Mouse (Mus musculus) brain, embryonic 18.5 days (tissue): ENCODE results near the gene Rnf144a.

Experiments
- DNase-seq: peaks from one replicate; pipeline ENCODE4 v3.0.0-alpha.2; 2012; ENCODE audit warnings: low read depth, low spot score

The Rnf144a gene

GRCm38 (mm10) chr12:26410443-26410842, 4.6 kb downstream of the Rnf144a start:
- DNase-seq = no peak

GRCm38 (mm10) chr12:26408707-26409106, 6.3 kb downstream of the Rnf144a start:
- DNase-seq = no peak

- DNase-seq = no peak
Observed at GRCm38 (mm10) chr12:26404781-26405702, 10.0 kb downstream of the Rnf144a start.

GRCm38 (mm10) chr12:26403372-26404125, 11.5 kb downstream of the Rnf144a start:
- no peak for DNase-seq

- no peak for DNase-seq
Observed at GRCm38 (mm10) chr12:26401696-26402470, 13.2 kb downstream of the Rnf144a start.

GRCm38 (mm10) chr12:26401254-26401653, 13.8 kb downstream of the Rnf144a start:
- no peak for DNase-seq

GRCm38 (mm10) chr12:26400762-26401161, 14.3 kb downstream of the Rnf144a start:
- no peak for DNase-seq

GRCm38 (mm10) chr12:26399391-26399790, 15.7 kb downstream of the Rnf144a start:
- DNase-seq = no peak

- DNase-seq = no peak
Observed at GRCm38 (mm10) chr12:26398597-26398996, 16.5 kb downstream of the Rnf144a start.

GRCm38 (mm10) chr12:26394485-26395470, 20.3 kb downstream of the Rnf144a start:
- no peak for DNase-seq

GRCm38 (mm10) chr12:26393291-26393690, 21.8 kb downstream of the Rnf144a start:
- DNase-seq = no peak

- DNase-seq = no peak
Observed at GRCm38 (mm10) chr12:26391162-26391561, 23.9 kb downstream of the Rnf144a start.

- DNase-seq = no peak
Observed at GRCm38 (mm10) chr12:26387523-26387922, 27.5 kb downstream of the Rnf144a start.

- no peak for DNase-seq
Observed at GRCm38 (mm10) chr12:26386947-26387346, 28.1 kb downstream of the Rnf144a start.

GRCm38 (mm10) chr12:26386189-26386588, 28.9 kb downstream of the Rnf144a start:
- no peak for DNase-seq

GRCm38 (mm10) chr12:26385735-26386134, 29.3 kb downstream of the Rnf144a start:
- no peak for DNase-seq

- no peak for DNase-seq
Observed at GRCm38 (mm10) chr12:26381730-26382129, 33.3 kb downstream of the Rnf144a start.

- DNase-seq = no peak
Observed at GRCm38 (mm10) chr12:26379797-26380196, 35.3 kb downstream of the Rnf144a start.

- no peak for DNase-seq
Observed at GRCm38 (mm10) chr12:26377691-26378090, 37.4 kb downstream of the Rnf144a start.

GRCm38 (mm10) chr12:26376541-26377323, 38.3 kb downstream of the Rnf144a start:
- DNase-seq = no peak
